Mouse (Mus musculus) urinary bladder, postnatal 4 days (tissue): ENCODE data around the gene Plod2.
A peak's percentile ranks its signal among the peaks of the same experiment; 100 is the strongest.

Source experiments
- DNase-seq, 2 experiments: peaks; one replicate each; pipeline ENCODE4 v3.0.0; 2021 to 2022; ENCODE audit warnings: low spot score in 2 of 2

The Plod2 gene

DNA sequence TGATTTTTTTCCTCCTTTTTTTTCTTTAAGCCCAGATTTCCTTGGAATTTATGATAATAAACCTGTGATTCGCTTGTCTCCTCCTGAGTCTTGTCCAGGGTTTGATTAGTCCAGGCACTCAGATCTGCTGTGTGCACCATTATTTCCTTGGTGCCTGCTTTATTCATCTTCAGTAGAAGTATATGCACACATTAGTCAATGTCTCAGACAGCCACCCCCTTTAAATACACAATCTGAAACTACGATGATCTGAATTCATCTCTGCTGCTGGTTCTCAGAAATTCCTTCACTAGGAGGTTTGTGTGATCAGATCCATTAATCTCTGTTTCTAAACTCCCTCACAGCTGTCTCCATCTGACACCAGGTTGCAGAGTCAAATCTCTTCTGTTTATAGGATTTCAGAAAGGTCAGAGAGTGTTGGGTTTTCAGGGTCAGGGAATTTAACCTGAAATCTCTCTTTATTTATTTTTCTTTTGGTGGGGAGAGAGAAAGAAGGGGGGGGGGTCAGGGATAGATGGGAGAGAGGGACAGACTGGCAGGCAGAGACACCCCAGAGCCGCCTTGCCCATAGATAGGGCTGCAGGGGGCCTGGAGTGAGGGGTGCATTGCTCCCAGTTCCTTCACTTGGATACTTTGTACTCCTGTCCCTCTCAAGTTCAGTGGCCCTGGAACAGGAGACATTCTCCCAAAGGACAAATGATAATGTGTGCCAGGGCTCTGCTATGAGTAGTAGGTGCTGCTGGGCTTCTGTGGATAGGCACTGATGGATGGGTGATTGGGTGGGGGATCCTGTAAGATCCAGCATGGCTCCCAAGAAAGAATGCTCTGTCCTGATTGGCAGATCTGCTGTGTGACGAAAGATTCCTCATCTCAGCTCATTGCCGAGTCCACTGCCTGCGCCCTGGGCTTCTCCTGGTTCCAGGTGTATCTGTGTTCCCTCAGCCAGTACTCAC, 13.3 kb downstream of the Plod2 start:
- no peak for DNase-seq

DNA sequence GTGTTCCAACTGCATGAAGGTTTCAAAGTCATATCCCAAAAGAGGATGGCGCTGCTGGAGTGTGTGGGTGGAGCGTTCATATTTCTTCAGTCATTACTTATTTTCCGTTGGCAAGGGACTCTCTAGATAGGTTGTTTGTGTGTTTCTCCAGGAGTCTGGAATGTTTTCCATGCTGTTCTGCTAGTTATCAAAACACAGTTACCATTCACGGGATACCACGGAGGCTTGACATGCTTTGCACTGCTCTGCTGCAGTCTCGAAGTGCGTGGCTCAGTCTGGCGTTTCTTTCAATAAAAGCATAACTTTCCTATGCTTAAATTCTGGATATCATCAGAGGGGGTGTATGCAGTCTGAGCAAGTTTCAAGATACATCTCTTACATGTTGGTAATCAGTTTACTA, 17.7 kb downstream of the Plod2 start:
- DNase-seq = no peak

DNA sequence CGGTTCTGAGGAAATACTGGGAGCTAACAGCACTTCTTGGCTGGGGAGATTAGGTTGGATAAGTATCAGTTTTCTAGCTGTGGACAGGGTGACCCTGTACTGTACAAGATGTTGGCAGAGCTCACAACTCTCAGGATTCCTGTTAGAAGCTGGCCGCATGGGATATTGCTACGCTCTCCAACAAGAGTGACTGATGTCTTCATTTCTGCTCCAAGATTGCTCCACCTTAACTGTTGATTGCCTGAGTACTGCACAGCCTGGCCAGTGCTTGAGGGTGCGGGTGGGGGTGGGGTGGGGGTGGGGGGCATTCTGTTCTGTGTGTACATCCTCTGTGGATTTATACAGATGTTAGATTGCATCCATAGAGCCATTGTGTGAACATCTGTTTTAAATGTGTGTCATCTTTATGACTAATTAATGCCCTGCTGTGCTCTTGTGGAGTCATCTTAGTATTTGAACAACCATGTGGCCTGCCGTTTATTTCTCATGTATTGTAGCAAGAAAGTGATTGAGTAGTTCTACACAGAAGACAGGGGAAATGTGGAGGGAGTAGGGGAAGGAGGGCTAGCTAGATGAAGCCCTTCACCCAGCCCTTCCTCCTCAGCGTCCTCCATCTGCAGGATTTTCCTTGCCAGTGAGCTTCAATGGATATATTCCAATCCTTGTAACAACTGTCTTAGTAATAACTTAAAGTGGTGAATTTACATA, 19.0 kb downstream of the Plod2 start:
- no peak for DNase-seq

DNA sequence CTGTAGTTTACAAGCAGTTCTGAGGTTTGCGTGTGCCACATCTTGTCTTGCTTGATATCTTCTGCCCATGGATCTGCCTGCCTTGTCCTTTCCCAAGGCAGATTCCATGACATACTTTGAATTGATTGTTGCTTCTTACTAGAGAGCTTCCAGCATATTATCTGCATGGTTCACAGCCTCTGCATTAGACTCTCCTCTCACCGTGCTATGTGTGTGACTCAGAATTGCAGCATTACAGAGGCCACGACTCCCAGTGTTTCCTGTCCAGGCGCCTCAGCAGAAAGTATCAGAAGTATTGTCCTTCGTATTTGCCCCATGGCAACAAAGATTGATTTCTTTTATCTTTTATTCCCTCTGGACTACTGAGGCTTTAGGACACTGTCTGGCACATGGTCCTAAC, 20.4 kb downstream of the Plod2 start:
- no peak for DNase-seq

DNA sequence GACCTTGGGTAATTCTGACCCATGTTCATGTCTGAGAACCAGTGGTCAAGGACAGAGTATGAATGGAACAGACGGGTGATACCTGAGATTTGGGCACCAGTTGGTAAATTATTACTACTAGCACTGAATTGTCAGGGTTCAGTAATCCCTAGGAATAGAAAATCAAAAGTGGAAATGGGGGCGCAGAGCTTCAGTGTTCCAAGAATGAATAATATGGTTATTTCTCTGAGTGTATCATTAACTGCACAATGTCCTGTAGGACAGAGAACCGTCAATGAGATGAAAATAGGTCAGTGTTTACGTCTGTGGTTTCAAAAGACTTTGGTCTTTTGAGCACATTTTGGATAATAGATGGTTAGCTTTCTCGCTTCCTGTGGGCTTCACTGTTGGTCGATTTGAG, 21.3 kb downstream of the Plod2 start:
- DNase-seq = no peak

DNA sequence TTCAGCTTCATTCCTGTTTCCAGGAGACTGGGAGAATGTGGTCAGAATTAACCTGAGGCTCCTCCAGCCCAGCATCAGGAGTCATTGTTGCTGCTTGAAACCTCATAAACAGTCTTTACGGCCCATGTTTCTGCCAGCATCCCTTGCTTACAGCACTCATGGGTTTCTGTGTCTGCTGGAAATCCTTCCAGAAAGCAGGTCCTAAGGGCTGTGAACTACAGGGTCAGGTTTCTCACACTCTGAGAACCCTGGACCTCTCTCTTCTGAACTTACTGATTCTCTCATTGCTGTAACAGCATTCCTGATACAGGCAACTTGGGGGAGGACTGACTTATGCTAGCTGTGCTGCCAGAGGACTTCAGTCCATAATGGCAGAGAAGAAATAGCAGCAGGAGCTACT, 22.4 kb downstream of the Plod2 start:
- no peak for DNase-seq

DNA sequence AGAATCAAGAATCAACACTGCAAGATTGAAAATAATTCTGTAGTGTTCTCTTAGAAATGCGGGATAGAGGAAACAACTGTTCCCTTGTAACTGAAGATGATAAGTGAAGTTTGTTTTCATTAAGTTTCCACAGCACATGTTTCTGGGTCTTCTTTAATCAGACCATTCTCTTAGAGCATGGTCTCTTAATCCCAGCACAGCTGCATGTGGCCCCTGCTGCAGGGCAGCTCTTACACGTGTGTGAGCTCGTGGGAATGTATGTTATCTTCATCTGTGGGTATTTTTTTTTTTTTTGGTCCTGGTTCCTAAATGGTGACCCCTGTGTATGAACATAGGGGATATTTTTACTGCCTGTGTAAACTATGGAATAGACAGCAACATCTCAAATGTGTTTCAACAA, 24.2 kb downstream of the Plod2 start:
- no peak for DNase-seq

DNA sequence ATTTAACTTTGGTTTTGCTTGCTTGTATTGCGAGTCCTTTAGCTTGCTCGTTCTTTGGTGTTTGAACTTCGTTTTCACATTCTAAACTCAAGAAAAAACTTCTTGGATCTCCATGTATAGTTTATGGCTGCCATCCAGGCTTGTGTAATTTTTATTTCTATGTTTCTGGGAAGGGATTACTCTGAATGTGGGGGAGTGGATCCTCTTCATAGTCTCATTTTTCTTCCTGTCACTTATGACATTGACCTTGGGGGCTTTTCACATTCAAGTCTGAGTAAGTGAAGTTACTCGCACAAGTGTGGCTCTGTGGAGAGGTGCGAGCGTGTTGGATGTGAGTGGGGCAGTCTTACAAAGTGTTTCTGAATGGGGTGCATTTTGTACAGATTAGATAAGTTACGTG, 25.5 kb downstream of the Plod2 start:
- DNase-seq = no peak

DNA sequence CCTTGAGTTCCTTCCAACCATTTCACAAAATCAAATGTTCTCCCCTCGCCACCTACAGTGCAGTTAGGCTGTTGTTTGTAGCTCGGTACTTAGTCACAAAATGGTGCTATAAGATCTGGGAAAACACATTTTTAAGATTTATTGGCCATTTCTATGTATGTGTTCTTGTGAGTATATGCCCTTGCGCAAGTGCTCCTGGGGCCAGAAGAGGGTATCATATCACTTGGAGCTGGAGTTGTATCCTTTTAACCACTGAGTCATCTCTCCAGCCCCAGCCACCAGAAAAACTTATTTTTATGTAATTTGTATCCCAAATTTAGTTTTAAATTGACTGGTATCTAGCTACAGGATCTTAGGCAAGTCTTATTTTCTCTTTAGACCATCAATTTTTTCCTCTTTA, 26.8 kb downstream of the Plod2 start:
- no peak for DNase-seq

DNA sequence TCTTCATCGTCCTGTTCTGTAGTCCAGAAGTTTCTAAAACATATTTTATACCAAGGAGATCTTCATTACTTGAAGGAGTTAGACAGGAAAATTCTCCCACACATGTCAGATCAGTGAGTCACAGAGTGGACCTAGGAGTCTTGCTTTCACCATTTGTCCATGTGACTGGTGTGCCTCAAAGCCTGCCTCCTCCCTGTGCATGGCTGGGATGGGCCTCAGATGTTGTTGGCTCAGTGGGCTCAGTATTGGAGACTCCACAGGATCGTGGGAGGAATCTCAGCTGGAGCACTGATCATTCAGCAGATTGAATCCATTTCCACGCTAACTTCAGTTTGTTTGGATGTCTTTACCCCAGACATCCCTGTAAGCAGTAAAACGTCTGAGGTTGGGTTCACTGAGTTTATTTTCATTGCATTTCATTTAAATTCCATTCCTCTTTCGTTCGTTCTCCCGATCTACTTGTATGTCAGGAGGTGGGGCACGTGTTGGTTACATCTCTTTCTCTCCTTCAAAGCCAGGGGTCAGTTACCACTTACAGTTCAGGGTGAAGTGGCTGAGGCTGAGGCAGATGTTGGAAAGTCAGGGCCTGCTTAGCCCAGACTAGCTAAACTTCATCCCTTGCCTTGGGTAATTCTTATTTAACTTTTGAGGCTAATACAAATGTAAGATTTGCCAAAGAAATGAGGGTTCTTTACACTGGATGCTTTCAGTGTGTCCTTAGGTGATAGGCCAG, 30.5 kb downstream of the Plod2 start:
- peak in 1 of 2 experiments; percentile 40 for DNase-seq

DNA sequence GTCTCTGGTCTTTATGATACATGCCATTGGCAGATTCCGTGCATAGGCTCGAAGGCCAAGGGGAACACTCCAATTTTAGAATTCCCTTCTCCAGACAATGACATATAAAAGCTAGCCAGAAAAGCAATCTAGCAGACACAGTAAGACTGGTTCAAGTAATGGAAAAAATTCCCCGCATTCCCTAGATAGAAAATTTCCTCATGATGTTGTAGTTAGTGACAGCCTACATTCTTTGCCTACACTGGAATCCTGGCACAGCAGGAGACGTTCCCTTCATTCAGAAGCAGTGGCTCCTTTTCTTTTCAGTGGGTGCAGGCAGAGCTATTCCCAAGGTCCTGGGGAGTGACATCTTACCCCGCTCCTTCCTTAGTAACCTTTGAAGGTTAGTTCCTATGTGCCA, 41.9 kb downstream of the Plod2 start:
- no peak for DNase-seq

DNA sequence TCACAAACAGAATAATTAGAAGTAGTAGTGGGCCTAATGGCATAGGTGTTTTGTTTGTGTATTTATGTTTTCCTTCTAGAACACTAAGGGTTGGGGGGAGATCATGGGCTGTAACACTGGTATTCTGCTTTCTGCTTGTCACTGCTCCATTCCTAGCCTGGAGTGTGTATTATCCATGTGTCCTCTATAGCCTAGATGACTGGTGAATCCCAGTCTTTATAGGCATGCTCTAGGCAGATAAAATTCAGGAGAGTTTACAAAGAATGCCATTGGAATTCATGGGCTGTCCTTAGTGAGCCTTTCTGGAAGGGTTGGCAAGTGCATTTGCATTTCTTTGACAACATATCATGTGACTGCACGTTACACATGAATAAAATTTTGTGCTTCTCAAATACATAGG, 44.0 kb downstream of the Plod2 start:
- DNase-seq = no peak

DNA sequence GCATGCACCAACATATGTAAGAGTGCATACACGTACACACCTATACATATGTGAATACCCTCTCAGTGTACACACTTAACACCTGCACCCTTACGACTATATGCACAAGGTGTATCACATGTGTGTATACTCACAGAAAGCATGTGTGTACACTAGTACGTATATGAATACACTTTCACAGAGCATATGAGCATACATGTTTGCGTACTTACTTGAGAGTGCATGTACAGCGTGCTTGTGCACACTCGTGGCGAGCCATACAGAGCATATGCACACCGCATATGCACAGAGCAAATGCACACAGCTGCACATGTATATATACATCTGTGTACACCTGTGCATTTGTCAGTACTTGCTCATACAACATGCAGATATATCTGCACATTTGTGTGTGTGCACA, 45.4 kb downstream of the Plod2 start:
- DNase-seq = no peak

DNA sequence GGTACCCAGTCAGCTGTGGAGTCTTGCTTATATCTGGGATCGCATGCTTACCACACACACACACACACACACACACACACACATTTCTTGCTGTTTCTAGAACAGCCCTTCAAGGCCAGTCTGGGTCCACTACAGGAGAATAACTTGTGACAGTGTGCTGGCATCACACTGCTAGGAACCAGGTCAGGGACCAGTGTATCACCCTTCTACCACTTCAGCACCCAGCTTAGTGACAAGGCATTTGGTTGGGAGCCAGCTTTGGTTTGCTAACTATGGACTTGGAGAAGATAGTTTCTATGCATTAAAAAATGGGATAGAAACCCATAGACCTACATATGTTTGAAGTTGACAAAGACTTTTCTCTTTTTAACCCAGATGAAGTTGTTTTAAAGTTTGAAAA, 46.2 kb downstream of the Plod2 start:
- DNase-seq = no peak

DNA sequence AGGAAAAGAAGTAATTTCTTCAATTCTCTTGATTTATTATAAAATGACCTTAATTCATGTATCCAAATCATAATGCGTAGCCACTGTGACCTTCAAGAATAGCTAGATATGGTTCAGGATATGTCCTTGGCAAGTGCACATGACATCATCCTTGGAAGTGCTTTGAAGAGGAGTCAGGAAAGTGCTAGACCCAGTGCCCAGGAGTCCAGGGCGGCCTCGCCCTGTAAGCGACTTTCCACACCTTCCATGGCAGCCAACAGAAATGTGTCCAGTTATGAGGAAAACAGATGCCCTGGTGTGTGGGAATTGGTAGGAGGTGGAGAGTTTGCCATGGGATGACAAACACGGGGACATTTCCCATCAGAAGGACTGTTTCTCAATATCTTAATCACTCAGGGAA, 47.0 kb downstream of the Plod2 start:
- DNase-seq = no peak

DNA sequence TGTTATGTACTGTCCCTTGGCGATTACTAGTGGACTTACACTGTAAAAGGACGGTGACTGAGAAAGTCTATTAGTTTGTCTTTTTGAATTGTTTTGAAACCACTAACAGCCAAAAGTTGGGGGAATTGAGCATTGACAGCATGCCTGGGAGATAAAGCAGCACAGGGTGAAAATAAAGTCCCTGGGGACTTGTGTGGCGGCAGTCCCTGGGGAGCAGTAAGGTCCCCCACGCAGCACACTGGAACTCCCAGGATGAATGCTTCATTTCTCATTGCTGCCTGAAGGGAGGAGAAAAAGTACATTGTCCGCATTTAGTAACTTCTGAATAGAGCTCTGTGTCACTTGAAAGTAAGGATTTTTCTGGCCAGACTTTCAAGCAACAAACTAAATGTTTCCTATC, 49.5 kb downstream of the Plod2 start:
- DNase-seq = no peak

DNA sequence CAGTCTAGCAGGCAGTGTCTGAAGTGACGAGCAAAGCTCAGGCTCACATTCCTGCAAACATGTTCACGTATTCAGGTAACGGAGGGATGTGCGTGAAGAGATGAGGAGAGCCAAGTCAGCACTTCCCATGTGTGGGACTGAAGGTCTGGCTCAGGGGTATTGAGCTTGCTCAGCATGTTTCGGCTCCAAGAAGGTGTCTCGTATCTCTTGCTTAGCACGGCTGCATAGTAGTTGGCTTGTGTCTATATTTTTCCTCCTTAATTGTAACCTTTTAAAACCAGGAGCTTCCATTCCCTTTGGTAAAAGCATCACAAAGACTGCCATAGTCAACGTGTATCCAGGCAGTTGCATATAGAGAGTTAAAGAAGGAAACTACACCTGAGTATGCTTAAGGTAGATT, 50.7 kb downstream of the Plod2 start:
- no peak for DNase-seq

DNA sequence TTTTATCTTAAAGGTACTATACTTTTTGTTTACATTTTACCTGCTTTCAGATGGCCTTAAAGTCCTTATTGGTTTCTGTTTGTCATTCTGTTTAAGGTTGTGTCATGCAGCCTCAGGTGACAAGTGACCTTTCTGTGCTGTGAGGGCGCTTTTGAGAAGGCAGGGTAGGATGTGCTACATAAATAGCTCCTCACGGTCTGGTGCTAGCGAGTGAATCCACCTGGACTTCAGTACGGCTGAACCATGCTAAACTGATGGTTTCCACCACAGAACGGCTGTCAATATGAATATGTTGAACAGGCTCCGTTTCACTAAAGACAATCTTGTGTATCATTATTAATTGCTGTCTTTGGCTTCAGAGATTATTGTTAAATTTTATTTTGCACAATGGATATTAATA, 52.5 kb downstream of the Plod2 start:
- no peak for DNase-seq

DNA sequence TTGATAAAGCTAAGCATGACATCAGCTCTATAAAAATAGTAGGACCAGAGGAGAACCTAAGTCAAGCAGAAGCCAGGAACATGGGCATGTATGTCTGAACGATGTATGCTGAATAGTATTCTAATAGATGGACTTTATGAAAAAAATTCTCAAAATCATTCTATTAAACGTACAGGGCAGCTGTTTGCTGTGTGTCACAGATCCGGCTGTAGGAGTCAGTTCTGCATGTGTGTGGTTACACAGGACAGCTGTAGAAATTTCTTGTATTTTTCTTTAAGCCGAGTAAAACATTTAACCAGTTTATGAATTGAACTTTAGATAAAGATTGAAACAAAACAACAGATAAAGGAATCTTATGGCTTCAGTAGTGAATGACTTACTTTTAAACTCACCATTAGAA, 53.3 kb downstream of the Plod2 start:
- DNase-seq = no peak

DNA sequence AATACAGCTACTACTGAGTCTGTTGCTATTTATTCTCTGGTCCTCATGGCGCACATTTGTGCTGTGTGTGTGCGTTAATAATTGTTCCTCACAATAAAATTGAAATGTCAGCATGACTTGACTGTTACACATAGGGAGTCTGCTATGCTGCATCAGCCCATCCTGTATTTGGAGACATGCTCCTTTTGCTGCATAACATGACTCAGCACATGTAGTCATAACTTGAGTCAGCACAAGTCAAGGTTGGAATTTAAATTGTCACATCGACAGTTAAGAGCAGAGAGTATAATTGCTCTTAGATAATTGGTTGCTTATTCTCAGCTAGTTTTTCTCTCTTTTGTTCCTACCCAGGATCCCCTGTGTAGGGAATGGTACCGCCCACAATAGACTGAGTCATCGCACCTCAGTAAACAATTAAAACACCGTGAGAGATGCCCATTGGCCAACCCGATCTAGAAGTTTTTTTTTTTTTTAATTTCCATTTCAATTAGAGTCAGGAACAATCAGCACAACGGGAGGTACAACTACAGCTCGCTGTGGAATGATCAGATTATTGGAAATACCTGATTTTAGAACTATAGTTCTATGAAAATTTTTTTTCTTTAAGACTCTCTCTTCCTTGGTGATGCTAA, 55.0 kb downstream of the Plod2 start:
- DNase-seq = no peak

DNA sequence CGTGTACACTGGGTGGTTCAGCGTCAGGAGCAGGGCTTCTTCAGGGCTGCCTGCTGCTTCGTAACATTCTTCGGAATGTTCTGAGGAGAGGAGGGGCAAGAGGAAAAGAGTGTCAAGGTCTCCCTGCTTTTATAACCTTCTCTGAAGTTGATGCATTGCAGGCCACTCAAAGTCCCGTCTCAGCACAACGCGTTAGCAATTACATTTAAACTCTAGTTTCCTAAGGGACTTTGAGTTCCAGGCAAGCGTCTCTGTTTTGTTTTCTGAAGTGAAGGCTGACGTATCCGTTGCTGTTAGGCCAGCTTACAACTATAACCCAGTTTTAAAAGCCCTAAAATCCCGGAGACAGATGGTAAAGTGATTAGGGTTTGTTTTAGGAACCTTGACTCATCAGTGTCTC, 55.8 kb downstream of the Plod2 start:
- DNase-seq = no peak

DNA sequence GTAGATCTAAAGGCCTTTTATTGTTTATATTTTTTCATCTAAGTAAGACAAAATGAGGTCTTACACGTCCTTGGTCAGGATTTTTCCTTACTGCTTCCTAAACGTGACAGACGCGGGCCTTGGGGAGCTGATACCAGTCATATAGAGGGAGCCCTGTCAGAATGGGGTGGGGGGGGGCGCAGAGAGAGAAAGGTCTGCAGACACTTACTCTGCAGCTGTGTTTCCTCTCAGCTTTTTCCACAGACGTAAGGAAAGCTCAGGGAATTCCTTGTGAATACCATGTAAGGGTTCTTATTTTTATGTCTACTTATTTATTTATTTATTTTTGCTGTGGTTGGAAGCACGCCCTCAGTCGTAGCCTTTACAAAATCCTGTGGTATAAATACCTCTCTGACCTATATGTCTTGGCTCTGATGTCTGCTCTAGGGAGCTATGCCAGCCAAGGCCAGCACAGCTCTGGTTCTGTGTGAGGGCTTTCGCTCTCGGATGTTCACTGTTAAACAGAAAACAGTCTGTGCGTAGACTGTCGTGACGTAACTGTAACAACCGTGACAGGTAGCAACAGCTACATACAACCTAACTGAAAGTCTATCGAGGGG, 58.0 kb downstream of the Plod2 start:
- DNase-seq = no peak
